Mouse (Mus musculus): ENCODE results near the gene Per1.

DNA sequence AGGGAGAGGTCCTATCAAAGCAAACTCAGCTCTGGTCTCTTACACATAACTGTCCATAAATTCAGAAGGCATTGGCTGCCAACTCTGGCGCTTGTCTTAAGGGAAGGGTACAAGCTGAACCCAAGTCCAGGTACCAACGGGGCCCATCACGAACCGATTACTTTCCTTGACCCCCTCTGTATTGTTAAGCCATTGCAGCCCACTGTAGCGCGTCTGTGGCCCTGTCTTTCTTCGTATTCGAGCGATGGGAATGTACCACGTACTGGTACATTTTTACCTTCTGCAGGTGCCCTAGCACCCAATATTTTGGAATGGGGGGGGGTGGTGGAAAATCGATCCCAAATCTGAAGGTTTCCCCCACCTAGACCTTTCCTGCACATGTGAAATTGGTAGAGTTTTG, 22.8 kb upstream of the Per1 start:
- no peak for TF ChIP-seq CTCF (IDR thresholded peaks at IDR 0.05; ENCODE audit: borderline replicate concordance, extremely low read depth, insufficient read depth, insufficient read length)
- TF ChIP-seq POLR2A (IDR thresholded peaks at IDR 0.05; ENCODE audit: borderline replicate concordance, extremely low read depth, insufficient read depth, insufficient read length, poor library complexity, severe bottlenecking): no peak

Measured in brain, embryonic 14.5 days (tissue).